Mouse (Mus musculus) forebrain, embryonic 16.5 days (tissue): ENCODE results near the gene Adra1d. TPM values are rescaled to one million over a fixed set of nuclear protein-coding genes. Genes with fewer than 3 reads are reported as not detected.

ENCODE experiments used
- polyA plus RNA-seq: library from polyadenylated mRNA; unstranded; fragments of >200 nt; fragmentation: Nextera tagmentation; extraction: Ambion mirVana; gene quantifications from 2 replicates; pipeline ENCODE4 v1.2.1, GENCODE M21; 2015

Gene Adra1d
- polyA plus RNA-seq, 1 experiment from 2014 or later: 0.10 TPM

Other genes with a start within 250 kb of the Adra1d start
- 22.0 and 26.0 TPM in 2 replicates for gene Rnf24, start 209.4 kb downstream of the Adra1d start, polyA plus RNA-seq
- 56.2 and 57.2 TPM in 2 replicates for gene Smox, start 70.8 kb downstream of the Adra1d start, polyA plus RNA-seq